Mouse (Mus musculus) MN1 (cell line): ENCODE results near the gene Olfr411.

Source experiments
- DNase-seq: peaks from one replicate; pipeline ENCODE4 v3.0.0-alpha.2; 2016; ENCODE audit warnings: low spot score

Olfr411 gene

GRCm38 (mm10) chr11:74352550-74352949 lies at the start of gene Olfr411:
TSS of gene Olfr411 (minus strand) at chr11:74352650.
- DNase-seq = no peak

- DNase-seq = peak; percentile 43
These were observed 49.7 kb upstream of the Olfr411 start for GRCm38 (mm10) chr11:74402126-74402525.

- DNase-seq = no peak
These were observed 43.1 kb upstream of the Olfr411 start for GRCm38 (mm10) chr11:74395583-74395982.

GRCm38 (mm10) chr11:74393489-74393888 lies 41.0 kb upstream of the Olfr411 start:
- no peak for DNase-seq

- no peak for DNase-seq
These were observed 40.5 kb upstream of the Olfr411 start for GRCm38 (mm10) chr11:74392903-74393302.

GRCm38 (mm10) chr11:74391899-74392298 lies 39.4 kb upstream of the Olfr411 start:
- DNase-seq = no peak

GRCm38 (mm10) chr11:74387203-74387602 lies 34.8 kb upstream of the Olfr411 start:
- peak; percentile 21 for DNase-seq

- DNase-seq = no peak
These were observed 33.2 kb upstream of the Olfr411 start for GRCm38 (mm10) chr11:74385674-74386073.

GRCm38 (mm10) chr11:74379166-74379873 lies 26.9 kb upstream of the Olfr411 start:
- no peak for DNase-seq

- DNase-seq = peak; percentile 73
These were observed 24.4 kb upstream of the Olfr411 start for GRCm38 (mm10) chr11:74376847-74377246.

- peak; percentile 78 for DNase-seq
These were observed 19.1 kb upstream of the Olfr411 start for GRCm38 (mm10) chr11:74371393-74372100.

- no peak for DNase-seq
These were observed 9.3 kb upstream of the Olfr411 start, which contains the start of gene Olfr412 for GRCm38 (mm10) chr11:74361769-74362168. TSS of gene Olfr412 (plus strand) at chr11:74362069.

- no peak for DNase-seq
These were observed 14.5 kb downstream of the Olfr411 start, which contains the start of gene Olfr410 for GRCm38 (mm10) chr11:74337931-74338330. TSS of gene Olfr410 (minus strand) at chr11:74338031.

- no peak for DNase-seq
These were observed 23.7 kb downstream of the Olfr411 start for GRCm38 (mm10) chr11:74328781-74329180.

GRCm38 (mm10) chr11:74326044-74326443 lies 26.4 kb downstream of the Olfr411 start:
- no peak for DNase-seq
